Mouse (Mus musculus) natural killer cell, adult 2 months (primary cell): Measurements from ENCODE around the gene Rbms3.

ENCODE experiments used
- DNase-seq, 2 experiments: peaks; one replicate each; pipeline ENCODE4 v3.0.0; 2022; ENCODE audit warnings: low spot score in 2 of 2

Rbms3 gene

DNA sequence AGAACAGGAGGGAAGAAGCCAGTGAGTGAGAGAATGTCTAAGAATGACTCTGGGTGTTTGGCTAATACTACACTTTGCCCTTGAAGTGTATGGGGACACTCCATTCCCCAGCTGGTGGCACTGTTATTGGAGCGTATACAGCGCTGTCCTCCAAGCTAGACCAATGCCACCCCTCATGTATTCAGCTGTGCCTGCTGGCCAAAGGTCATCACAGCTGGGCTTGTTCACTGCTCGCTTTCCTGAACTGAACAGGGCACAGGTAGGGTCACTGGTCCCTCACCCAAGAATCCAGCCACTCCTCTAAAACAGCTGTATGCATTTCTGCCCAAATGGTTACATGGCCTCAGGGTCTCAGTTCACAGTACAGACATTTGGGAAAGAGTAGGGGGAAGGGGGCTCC lies 253.9 kb downstream of the Rbms3 start:
- DNase-seq, result no peak

DNA sequence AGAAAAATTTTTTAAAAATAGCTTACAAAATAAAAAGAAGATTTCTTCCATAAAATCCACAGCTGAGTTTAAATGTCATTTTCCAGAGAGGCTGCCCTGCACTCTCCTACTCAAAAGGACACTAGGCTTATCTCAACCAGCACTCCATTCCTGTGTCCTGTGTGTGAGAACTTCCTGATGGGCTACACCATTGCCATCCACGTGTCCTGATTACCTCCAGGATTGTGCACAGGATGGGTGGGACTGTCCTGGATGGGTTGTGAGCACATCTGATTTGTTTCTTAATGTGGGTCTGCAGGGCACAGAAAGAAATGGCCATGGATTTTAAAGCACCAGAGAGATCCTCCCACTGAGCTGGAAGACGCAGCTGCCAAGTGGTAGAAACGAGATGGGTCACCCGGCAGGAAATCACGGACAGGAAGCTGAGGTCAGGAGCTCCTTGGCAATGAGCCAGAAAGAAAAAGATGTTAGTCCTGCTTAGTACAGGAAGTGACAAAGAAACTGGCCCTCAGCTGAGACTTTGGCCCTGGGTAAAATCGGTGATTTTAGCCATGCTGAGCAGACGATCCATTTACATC lies 256.5 kb downstream of the Rbms3 start:
- peak; percentile 62 to 80 for DNase-seq

DNA sequence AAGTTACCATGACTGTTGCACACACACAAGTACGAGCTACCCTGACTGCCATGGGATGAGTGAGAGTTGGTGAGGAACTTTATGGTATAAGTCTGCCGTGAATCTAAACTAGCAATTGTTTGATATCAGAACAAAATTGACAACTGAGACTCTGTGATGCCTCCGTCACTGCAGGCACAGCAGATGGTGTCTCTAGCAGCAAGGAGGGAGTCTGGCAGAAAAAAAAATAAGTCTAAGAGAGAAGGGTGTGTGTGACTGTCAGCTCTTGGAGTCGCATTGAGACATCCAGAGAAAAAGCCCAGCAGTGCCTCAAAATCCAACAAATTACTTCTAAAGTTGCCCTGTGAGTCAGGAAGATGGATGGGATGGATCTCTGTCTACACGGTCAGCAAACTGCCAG lies 257.7 kb downstream of the Rbms3 start:
- no peak for DNase-seq

DNA sequence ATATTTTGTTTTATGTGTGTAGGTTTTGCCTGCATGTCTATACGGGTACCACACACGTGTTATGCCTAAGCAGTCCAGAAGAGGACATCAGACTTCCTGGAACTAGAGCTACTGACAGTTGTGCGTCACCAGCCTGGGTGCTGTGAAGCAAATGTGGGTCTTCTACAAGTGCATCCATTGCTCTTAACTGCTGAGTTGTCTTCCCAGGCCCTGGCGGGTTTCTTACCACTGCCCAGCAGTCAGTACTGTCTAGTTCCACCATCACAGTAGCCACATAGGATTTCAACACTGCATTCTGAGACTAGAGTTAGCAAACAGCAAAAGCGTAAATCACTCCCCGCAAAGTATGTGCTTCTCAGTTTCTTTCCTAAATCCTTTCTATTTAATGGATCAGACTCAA lies 259.6 kb downstream of the Rbms3 start:
- DNase-seq, result no peak

DNA sequence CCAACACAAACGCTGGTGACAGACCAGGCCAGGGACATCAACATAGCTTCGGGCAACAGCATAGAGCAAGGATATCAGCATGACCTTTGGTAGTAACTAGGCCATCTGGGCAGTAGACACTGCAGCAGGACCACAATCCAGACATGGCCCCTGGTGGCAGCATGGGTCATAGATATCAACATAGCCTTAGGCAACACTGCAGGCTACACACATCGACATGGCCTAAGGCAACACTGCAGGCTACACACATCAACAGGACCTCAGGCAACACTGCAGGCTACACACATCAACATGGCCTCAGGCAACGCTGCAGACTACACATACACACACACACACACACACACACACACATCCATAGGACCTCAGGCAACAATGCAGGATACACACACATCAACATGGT lies 261.7 kb downstream of the Rbms3 start:
- no peak for DNase-seq

DNA sequence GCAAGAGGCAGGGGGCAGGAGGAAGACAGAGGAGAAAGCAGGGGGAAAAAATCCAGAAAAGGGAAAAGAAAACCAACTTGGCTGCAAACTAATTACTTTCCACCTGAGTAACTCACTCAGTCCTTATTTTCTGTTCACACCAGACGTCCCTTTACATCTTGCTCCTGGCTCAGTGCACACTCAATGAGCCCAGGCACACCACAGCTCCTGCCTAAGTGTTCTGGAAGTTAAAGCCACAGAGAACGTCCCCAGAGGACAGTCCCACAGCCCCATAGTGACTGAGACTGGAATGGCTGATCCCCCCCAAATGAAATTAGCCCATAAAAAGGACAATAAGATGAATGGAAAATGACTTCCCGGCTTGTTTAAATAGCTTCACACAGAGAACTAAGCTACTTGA lies 265.1 kb downstream of the Rbms3 start:
- DNase-seq, result no peak

DNA sequence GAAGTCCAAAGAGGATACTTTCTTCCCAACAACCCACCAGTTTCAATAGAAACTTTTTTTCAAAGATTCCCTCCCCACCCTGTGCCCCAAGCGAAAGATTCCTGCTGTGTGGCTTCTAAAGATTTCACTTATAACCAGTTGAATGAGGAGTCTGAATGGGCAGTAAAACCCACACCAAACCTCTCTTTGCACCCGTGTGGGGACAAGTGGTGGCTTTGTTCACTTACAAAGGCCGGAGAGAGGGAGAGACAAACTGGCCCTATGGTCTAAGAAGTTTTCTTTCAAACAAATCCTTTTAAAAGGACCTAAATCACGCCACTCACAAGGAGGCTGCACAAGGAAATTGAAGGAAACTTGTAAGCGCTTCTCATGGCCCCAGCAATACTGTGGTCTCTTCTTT lies 268.3 kb downstream of the Rbms3 start:
- no peak for DNase-seq

DNA sequence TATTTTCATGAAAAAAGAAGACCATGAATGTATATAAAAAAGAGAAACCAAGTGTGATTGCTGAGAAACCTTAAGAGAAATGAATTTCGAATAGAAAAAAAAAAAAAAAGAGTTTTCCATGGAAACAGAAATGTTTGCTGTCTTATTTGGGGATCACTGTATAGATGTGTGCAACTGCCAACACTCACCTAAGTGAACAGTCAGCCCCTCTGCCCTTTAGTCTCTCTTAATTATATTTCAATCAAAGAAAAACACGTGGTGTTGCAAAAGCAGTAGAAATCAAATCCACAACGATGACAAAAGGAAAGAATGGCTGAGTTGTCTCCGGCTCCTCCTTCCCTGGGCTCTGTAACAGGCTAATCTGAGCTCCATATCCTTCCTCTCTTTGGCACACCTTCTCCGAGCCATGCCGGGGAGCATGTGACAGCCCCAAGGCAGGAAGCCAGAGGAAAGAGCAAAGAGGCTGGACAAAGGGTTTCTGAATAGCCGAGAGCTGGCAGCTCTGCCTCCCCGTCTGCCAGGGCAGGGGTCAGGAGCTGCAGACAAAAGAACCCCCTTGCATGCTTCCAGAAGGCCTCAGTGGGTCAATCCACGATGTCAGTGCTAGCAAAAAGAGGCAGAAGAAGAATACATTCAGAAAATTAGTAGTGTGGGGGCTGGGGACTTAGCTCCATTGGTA lies 272.8 kb downstream of the Rbms3 start:
- no peak for DNase-seq

DNA sequence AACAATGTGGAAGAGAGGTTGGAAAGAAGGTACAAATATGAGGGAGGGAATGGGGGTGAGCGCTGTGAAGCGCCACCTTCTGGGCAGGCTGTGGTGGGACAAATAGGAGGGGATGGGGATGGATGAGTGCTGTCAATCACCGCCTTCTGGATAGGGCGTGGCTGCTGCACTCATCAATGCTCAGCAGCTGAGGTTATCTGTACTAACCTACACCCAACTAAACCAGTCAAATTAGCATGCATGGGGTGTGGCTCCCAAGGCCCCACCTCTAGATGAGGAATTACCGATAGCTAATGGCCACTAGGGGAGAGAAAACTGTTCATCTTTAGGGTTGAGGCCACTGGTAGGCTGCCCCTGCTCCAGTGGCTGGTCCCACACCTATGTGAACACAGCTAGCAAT lies 274.2 kb downstream of the Rbms3 start:
- DNase-seq, result no peak

DNA sequence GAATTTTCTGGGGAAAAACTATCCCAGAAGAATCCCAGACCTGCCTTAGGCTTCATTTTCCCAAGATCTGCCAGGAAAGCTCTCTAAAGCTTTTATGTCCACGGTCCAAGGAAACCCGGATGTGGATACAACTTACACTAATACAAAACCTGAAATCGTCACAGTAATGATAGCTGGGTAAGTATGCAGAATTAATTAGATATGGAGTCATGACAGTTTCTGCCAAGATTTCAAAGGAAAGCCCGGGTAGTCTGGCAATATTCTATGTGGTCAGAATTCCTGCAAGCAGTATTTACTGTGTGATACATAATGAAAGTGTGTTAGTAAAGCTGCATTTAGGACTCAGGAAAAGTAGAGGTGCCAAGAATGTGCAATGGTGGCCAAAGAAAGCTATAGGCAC lies 287.4 kb downstream of the Rbms3 start:
- no peak for DNase-seq

DNA sequence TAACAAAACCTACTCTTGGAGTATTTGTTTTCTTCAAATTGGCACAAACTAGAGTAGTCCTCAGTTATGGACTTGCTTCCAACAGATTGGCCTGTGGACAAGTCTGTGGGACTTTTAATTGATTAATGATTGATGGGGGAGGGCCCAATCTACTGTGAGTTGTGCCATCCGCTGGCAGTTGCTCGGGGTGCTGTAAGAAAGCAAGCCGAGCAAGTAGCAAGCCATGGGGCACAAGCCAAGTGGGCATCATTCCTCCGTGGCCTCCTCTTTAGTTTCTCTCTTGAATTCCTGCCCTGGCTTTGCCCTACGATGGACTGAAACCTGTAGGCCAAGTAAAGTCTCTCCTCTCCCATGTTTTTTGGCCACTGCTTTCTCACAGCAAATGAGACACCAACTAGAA lies 299.0 kb downstream of the Rbms3 start:
- DNase-seq, result no peak

DNA sequence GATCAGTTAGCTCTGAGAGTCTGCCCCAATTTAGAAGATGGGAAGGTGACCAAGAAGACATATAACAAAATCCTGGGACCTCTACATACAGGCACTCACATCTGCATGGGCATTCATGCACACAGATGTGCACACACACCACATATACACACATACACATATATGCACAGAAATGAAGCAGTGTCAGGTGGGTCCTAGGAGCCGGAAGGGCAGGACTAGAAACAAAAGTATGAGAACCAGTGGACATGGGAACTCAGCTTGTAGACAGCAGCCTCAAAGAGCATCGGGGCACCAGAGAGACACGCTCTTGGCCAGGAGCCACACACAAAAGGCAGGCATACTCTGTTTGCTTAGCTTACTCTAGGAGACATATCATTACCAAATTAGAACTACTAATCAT lies 310.4 kb downstream of the Rbms3 start:
- no peak for DNase-seq

DNA sequence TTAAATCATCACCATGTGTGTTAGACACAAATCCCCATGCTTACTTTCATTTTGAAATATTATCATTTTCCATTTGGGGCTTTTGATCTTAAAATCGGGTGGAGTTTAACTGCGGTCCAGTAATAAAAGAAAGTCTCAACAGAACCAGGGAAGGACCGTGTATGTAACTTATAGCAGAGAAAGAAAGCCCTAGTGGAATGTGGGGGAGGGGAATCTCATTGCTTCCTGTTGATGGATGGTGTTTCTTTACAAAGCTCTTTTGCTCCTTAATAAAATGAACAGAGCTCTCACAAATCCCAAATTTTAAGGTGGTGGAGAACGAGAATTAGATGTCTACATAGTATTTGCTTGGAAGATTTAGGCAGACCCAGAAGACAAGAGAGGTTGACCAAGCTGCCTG lies 311.3 kb downstream of the Rbms3 start:
- DNase-seq, result no peak

DNA sequence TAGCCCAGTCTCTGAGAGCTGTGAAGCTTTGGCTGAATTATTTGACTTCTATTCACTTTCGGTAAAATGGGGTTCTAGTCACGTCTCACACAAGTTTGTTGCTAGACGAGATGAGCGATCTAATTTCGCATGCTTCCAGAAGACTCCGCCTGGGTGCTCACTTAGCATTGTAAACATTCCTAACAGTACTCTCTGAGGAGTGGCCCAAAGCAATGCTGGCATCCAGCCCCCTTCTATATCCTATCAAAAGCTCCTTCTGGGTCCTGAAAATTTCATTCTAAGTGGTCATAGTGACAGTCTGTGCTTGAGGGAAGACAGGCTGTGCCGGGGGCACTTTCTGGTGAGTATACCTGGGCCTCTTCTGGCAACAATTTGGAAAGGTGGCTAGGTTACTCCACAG lies 312.5 kb downstream of the Rbms3 start:
- no peak for DNase-seq

DNA sequence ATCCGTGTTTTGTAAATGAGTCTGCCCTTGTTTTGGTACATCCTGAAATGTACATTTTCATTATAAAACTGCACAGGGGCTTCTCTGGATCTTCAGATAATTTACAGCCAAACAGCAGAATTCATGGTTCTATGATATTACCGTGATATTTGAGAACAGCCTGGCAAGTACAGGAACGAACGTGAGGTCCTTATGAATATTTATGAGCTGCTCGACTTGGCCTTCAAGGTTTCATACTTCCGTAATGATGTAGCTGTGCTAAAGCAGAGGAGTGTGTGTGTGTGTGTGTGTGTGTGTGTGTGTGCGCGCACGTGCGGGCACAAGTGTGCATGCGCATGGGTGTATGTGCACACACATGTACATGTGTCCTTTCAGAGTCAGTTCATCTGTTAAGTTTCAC lies 316.1 kb downstream of the Rbms3 start:
- no peak for DNase-seq

DNA sequence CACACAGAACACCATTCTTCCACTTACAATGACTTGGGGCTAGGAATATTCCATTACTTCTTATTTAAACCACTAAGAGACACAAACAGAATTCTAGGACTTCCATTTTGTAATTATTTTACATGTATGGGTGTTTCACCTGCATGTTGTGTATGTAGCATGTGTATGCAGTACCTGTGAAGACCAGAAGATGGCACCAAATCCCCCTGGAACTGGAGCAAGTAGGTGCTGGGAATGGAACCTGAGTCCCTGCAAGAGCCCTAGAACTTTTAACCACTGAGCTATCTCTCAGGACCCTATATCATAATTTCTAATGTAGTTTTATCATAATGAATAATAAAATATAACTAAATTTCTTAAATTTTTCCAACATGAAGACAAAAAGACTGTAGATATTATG lies 319.9 kb downstream of the Rbms3 start:
- DNase-seq, result no peak

DNA sequence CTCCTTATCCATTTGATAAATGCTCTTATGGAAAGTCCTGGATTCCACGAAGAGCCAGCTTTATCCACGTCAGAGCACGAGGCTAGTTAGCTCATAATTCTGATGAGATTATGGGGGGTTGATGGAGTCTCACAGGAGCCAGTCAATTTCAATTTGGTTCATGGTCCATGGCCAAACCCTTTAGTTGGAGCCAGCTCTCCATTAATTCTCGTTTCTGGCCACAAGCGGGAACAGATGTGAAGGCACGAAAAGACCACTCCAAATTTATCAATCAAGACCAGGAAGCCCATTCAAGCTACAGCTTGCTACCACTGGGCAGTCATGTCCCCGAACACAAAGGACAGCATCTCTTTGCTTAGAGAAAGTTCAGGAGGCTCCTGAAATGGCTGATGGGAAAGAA lies 330.7 kb downstream of the Rbms3 start:
- no peak for DNase-seq

DNA sequence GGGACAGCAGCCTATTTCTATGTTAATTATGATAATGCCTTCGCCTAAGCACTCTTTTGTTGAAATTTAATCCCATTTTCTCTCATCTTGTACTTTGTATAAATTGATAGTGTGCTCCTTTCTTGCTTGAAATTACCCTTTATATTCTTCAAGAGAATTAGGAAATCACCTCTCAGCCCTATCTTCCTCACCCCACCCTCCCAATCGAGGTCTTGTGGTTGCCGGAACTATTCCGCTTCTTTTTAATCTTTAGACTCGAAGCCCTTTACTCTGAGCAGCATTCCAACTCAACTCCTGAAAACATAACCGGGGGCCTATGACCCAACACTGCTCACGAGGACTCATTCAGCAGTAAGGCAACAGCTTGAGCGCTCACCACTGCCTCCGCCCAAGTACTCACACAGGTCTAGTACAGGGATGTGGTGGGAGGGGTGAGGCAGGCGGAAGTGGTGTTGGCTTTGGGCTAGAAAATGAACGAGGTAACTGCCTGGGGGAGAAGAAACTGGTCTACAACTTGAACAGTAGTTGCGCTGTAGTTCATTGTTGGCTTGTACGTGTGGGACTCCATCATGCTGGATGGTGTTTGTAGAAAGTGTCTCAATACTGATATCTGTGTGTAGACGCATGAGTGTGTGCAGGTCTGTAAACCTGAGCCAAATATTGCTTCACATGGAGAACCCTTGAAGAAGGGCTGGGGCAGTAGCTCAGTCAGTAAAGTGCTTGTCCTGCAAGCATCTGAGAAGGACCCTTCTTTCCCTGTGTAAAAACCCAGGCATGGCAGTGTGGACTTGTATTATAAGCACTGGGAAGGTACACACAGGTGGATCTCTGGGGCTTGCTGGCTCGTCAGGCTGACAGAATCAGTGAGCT lies 331.8 kb downstream of the Rbms3 start:
- DNase-seq, result no peak

DNA sequence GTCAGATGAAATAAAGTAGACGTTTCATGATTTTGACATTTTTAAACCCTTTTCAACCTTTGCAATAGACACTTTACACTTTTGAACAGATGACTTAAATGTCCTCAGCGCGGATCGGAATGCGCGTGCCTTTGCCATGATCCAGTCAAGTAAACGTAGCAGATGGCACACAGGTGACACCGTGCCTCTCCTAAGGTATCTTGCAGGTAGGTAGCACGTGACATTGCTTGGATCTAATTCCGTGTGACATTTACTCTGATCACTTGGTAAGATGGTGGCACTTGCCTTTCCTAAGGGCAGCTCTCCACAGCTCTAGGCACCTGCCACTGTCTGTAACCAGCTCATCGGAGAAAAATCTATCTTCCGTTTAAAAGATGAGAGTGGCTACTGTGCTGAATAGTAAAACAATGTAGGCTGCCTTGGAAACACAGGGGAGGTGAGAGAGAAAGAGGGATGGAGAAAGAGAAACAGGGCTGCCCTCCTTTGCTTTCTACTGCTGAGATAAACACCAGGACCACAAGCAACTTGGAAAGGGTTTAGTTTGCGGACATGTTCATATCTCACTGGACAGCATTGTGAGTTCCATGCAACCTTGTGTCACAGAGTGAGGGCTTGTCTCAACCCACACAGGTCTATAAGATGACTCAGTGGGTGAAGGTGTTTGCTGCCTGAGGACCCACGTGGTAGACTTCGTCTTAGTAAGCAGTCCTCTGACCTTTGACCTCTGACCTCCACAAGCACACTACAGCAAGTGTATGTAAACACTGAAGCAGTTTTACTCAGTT lies 338.5 kb downstream of the Rbms3 start:
- no peak for DNase-seq

DNA sequence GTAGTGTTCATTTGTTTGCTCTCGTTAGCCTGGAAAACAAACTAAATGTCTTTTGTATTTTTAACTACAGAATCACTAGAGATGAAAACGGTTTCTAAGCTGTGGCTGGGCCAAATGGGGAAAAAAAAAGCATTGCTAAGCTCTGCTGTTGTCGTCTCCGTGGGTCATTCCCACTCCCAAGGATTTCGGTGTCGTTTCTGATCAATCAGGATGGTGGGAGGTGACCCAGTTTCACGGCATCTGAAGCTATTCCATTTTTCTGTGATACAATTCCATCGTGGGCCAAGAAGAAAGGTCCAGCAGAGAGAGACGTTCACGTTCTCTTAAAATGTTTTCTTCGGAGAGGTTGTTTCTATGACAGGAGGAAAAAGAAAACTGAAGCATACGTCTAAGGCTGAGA lies 354.9 kb downstream of the Rbms3 start:
- no peak for DNase-seq

DNA sequence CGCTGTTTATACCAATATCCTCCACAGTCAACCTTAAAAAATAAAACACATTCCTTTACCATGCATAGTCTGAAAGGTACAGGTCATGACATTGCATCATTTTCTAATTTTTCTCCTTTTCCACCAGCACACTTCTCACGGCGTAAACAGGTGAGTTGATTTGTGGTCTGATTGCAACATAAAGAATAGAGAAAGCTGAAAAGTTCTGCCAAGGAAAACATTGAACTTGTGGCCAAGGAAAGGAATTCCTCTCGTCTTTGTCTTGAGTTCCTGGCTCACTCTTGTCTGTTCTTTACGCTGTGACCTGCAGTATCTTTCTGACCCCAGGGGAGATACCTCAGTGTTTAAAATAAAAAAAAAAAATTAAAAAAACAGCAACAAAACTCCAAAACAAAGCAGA lies 370.1 kb downstream of the Rbms3 start:
- no peak for DNase-seq

DNA sequence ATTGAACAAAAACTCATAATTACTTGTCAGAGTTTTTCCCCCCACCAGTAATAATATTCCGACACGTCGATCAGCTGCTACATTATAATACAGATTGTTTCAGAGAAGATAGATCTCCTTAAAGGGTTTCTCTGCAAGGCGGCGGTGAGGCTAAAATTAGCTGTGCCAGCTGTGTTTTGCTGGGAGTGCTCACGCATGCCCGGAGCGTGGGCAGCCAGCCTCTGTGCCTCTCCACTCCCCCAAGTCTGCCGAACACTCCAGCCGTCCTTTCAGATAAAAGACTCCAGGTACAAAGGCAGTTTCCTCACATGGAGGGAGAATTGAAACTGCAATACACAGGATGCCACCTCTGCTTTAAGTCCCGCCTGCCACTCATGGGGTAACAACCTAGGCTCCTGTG lies 376.4 kb downstream of the Rbms3 start:
- no peak for DNase-seq
